Mouse (Mus musculus): Measurements from ENCODE around the gene Pxylp1.

- TF ChIP-seq POLR2A (IDR thresholded peaks at IDR 0.05; ENCODE audit: borderline replicate concordance, low read depth, low read length) (no peak), CTCF (IDR thresholded peaks at IDR 0.05; ENCODE audit: low read depth, low read length) (no peak)
Observed at GRCm38 (mm10) chr9:96890266-96890665, 2.2 kb downstream of the Pxylp1 start.

All from bone marrow macrophage, adult 2 months (primary cell).